Mouse (Mus musculus): ENCODE results near the gene Tra2b. TPM values are rescaled to one million over a fixed set of nuclear protein-coding genes. Genes with fewer than 3 reads are reported as not detected.
"Not testable (repeated sequence)": the region's sequence is repeated elsewhere in the genome, so short reads cannot be mapped to it uniquely, and the experiment has no call there.

Gene Tra2b
- polyA plus RNA-seq, 1 experiment from 2014 or later: 421 TPM

GRCm38 (mm10) chr16:22241376-22242238, 24.2 kb downstream of the Tra2b start:
- ATAC-seq (ENCODE audit: borderline replicate concordance, extremely low read depth, low FRiP score, low TSS enrichment): peak; percentile 27; the same call in 1 of the 2 replicates
- Histone ChIP-seq H3K9ac (no peak overlapping the region), H3K9me3 (no peaks in the 10 kb centered on the region), H3K4me2 (no peak overlapping the region), H3K36me3 (peaks cover 58% of the 10 kb centered on the region), H3K27me3 (no peaks in the 10 kb centered on the region), H3K4me1 (no peaks in the 10 kb centered on the region), H3K27ac (no peak overlapping the region), H3K4me3 (no peak overlapping the region)
- 76% methylated on average over 6 of the region's 6 CpGs for WGBS

- 83% methylated on average over 5 of the region's 5 CpGs for WGBS
- Histone ChIP-seq H3K9ac (no peak overlapping the region), H3K4me1 (no peaks in the 10 kb centered on the region), H3K4me3 (no peak overlapping the region), H3K4me2 (no peak overlapping the region), H3K27ac (no peak overlapping the region), H3K9me3 (no peaks in the 10 kb centered on the region), H3K27me3 (no peaks in the 10 kb centered on the region), H3K36me3 (peaks cover 59% of the 10 kb centered on the region)
- no peak for ATAC-seq (ENCODE audit: borderline replicate concordance, extremely low read depth, low FRiP score, low TSS enrichment)
Measured at GRCm38 (mm10) chr16:22240856-22241255, 24.9 kb downstream of the Tra2b start.

GRCm38 (mm10) chr16:22239978-22240377, 25.8 kb downstream of the Tra2b start:
- Histone ChIP-seq H3K4me1 (no peaks in the 10 kb centered on the region), H3K36me3 (peaks cover 53% of the 10 kb centered on the region), H3K27ac (no peak overlapping the region), H3K4me2 (no peak overlapping the region), H3K9ac (no peak overlapping the region), H3K4me3 (no peak overlapping the region), H3K27me3 (no peaks in the 10 kb centered on the region), H3K9me3 (no peaks in the 10 kb centered on the region)
- WGBS: 88% methylated on average over 2 of the region's 2 CpGs
- no peak for ATAC-seq (ENCODE audit: borderline replicate concordance, extremely low read depth, low FRiP score, low TSS enrichment)

GRCm38 (mm10) chr16:22238928-22239620, 26.7 kb downstream of the Tra2b start:
- Histone ChIP-seq H3K9ac (no peak overlapping the region), H3K27me3 (no peaks in the 10 kb centered on the region), H3K4me2 (no peak overlapping the region), H3K36me3 (peaks cover 44% of the 10 kb centered on the region), H3K4me3 (no peak overlapping the region), H3K9me3 (no peaks in the 10 kb centered on the region), H3K27ac (no peak overlapping the region), H3K4me1 (no peaks in the 10 kb centered on the region)
- WGBS: 63% methylated on average over 4 of the region's 4 CpGs
- no peak for ATAC-seq (ENCODE audit: borderline replicate concordance, extremely low read depth, low FRiP score, low TSS enrichment)

- H3K4me2 ChIP-seq; H3K27ac ChIP-seq; H3K9me3 ChIP-seq; H3K4me1 ChIP-seq; H3K4me3 ChIP-seq; H3K27me3 ChIP-seq; ATAC-seq (ENCODE audit: borderline replicate concordance, extremely low read depth, low FRiP score, low TSS enrichment); H3K9ac ChIP-seq: not testable (repeated sequence)
- H3K36me3 ChIP-seq: peaks cover 37% of the 10 kb centered on the region
- WGBS: 81% methylated on average over 4 of the region's 4 CpGs
Measured at GRCm38 (mm10) chr16:22238402-22238801, 27.4 kb downstream of the Tra2b start.

- Histone ChIP-seq H3K36me3 (peaks cover 21% of the 10 kb centered on the region), H3K27me3 (no peaks in the 10 kb centered on the region), H3K27ac (no peak overlapping the region), H3K4me1 (no peaks in the 10 kb centered on the region), H3K9ac (no peak overlapping the region), H3K4me2 (no peak overlapping the region), H3K4me3 (no peak overlapping the region), H3K9me3 (no peaks in the 10 kb centered on the region)
- ATAC-seq (ENCODE audit: borderline replicate concordance, extremely low read depth, low FRiP score, low TSS enrichment): no peak
- WGBS: 89% methylated on average over 16 of the region's 16 CpGs
Measured at GRCm38 (mm10) chr16:22236814-22237213, 29.0 kb downstream of the Tra2b start.

- Histone ChIP-seq H3K4me1 (no peaks in the 10 kb centered on the region), H3K9ac (no peak overlapping the region), H3K4me3 (no peak overlapping the region), H3K36me3 (peaks cover 4% of the 10 kb centered on the region; the same call in 1 of the 2 replicates), H3K27ac (no peak overlapping the region), H3K4me2 (no peak overlapping the region), H3K27me3 (no peaks in the 10 kb centered on the region), H3K9me3 (no peaks in the 10 kb centered on the region)
- whole genome bisulfite sequencing: 41% methylated on average over 6 of the region's 6 CpGs
- ATAC-seq (ENCODE audit: borderline replicate concordance, extremely low read depth, low FRiP score, low TSS enrichment): no peak
Measured at GRCm38 (mm10) chr16:22234535-22234934, 31.3 kb downstream of the Tra2b start.

- not testable (repeated sequence) for ATAC-seq (ENCODE audit: borderline replicate concordance, extremely low read depth, low FRiP score, low TSS enrichment); H3K27me3 ChIP-seq
- WGBS: 79% methylated on average over 16 of the region's 16 CpGs
Measured at GRCm38 (mm10) chr16:22230276-22230675, 35.5 kb downstream of the Tra2b start.

GRCm38 (mm10) chr16:22203501-22203900, 62.3 kb downstream of the Tra2b start:
- Histone ChIP-seq H3K27ac (no peak overlapping the region), H3K36me3 (no peaks in the 10 kb centered on the region), H3K9ac (no peak overlapping the region), H3K9me3 (no peaks in the 10 kb centered on the region), H3K4me1 (no peaks in the 10 kb centered on the region), H3K4me2 (no peak overlapping the region), H3K27me3 (no peaks in the 10 kb centered on the region), H3K4me3 (no peak overlapping the region)
- ATAC-seq (ENCODE audit: borderline replicate concordance, extremely low read depth, low FRiP score, low TSS enrichment): no peak
- 81% methylated on average over 1 of the region's 1 CpGs for WGBS

More at GRCm38 (mm10) chr16:22230276-22230675, 35.5 kb downstream of the Tra2b start:
- H3K36me3 ChIP-seq, H3K4me1 ChIP-seq, H3K4me2 ChIP-seq, H3K4me3 ChIP-seq, H3K9ac ChIP-seq, H3K9me3 ChIP-seq, H3K27ac ChIP-seq: not testable (repeated sequence)

- H3K36me3 ChIP-seq: no peaks in the 10 kb centered on the region
- H3K9ac ChIP-seq: no peak overlapping the region
- H3K4me2 ChIP-seq: no peak overlapping the region
- H3K9me3 ChIP-seq: no peaks in the 10 kb centered on the region
- H3K4me3 ChIP-seq: no peak overlapping the region
- no peaks in the 10 kb centered on the region for H3K27me3 ChIP-seq
- no peaks in the 10 kb centered on the region for H3K4me1 ChIP-seq
- H3K27ac ChIP-seq: no peak overlapping the region
- no peak for ATAC-seq (ENCODE audit: borderline replicate concordance, extremely low read depth, low FRiP score, low TSS enrichment)
- WGBS: 31% methylated on average over 3 of the region's 3 CpGs
Measured at GRCm38 (mm10) chr16:22201858-22202257, 63.9 kb downstream of the Tra2b start.

- ATAC-seq (ENCODE audit: borderline replicate concordance, extremely low read depth, low FRiP score, low TSS enrichment): no peak
- Histone ChIP-seq H3K36me3 (no peaks in the 10 kb centered on the region), H3K4me2 (no peak overlapping the region), H3K9ac (no peak overlapping the region), H3K27ac (no peak overlapping the region), H3K4me1 (no peaks in the 10 kb centered on the region), H3K27me3 (no peaks in the 10 kb centered on the region), H3K4me3 (no peak overlapping the region), H3K9me3 (no peaks in the 10 kb centered on the region; the same call in 1 of the 2 replicates)
- WGBS: 67% methylated on average over 1 of the region's 1 CpGs
Measured at GRCm38 (mm10) chr16:22200476-22200875, 65.3 kb downstream of the Tra2b start.
